Mouse (Mus musculus) liver, postnatal 0 days (tissue): ENCODE measurements around the gene Pafah1b3. TPM values are rescaled to one million over a fixed set of nuclear protein-coding genes. Genes with fewer than 3 reads are reported as not detected.

Experiments
- ATAC-seq: fragments of 200-750 bp; cut with Nextera tagmentation; 2 replicates; pipeline ENCODE4 v1.8.0; 2017; ENCODE audit warnings: mild to moderate bottlenecking, moderate library complexity
- DNase-seq: peaks from one replicate; pipeline ENCODE4 v3.0.0-alpha.2; 2016
- H3K27ac ChIP-seq: fragments of 300-500 bp; sonication (generic); 2 replicates; pipeline ENCODE4 v1.5.1; 2014; ENCODE audit warnings: antibody characterized with exemption, moderate library complexity, mild to moderate bottlenecking, low read depth
- H3K27me3 ChIP-seq: fragments of 300-500 bp; sonication (generic); 2 replicates; pipeline ENCODE4 v1.6.1; 2014; ENCODE audit warnings: low read length, control low read depth, mixed read lengths; ENCODE audit not compliant: insufficient read depth
- H3K36me3 ChIP-seq: fragments of 300-500 bp; sonication (generic); replicated peaks from 2 replicates; pipeline ENCODE4 v1.6.1; 2014; ENCODE audit warnings: mild to moderate bottlenecking, control low read depth, low read length, moderate library complexity, mixed read lengths; ENCODE audit not compliant: insufficient read depth
- H3K4me1 ChIP-seq: fragments of 300-500 bp; sonication (generic); 2 replicates; pipeline ENCODE4 v1.6.1; 2014; ENCODE audit warnings: antibody characterized with exemption, mild to moderate bottlenecking, control low read depth; ENCODE audit not compliant: insufficient read depth
- H3K4me2 ChIP-seq: fragments of 300-500 bp; sonication (generic); 2 replicates; pipeline ENCODE4 v1.6.1; 2014; ENCODE audit warnings: low read depth, mild to moderate bottlenecking, low read length, moderate library complexity, mixed read lengths
- H3K4me3 ChIP-seq: fragments of 300-500 bp; sonication (generic); 2 replicates; pipeline ENCODE4 v1.5.1; 2014; ENCODE audit warnings: low read depth, low read length
- H3K9ac ChIP-seq: fragments of 300-500 bp; sonication (generic); replicated peaks from 2 replicates; pipeline ENCODE4 v1.6.1; 2014; ENCODE audit warnings: mild to moderate bottlenecking, moderate library complexity
- H3K9me3 ChIP-seq: fragments of 300-500 bp; sonication (generic); 2 replicates; pipeline ENCODE4 v1.6.1; 2016; ENCODE audit warnings: mild to moderate bottlenecking, control low read depth, low read length, mixed read lengths
- CTCF ChIP-seq: sonication (generic); IDR thresholded peaks from 2 replicates; pipeline ENCODE4 v1.5.1; 2016; ENCODE audit warnings: antibody characterized with exemption, low read depth
- EP300 ChIP-seq: IDR thresholded peaks from 2 replicates; pipeline ENCODE4 v1.6.1; 2016; ENCODE audit warnings: antibody characterized with exemption, low read depth, mild to moderate bottlenecking
- WGBS: fragments of 180-500 bp; shearing (Covaris S2); extraction: QIAGEN DNeasy Blood & Tissue Kit; methylation state at CpG from one replicate; pipeline ENCODE4 v1.1.7; 2014; ENCODE audit not compliant: insufficient replicate concordance; 5-methylcytosine and 5-hydroxymethylcytosine counted together
- polyA plus RNA-seq: library from polyadenylated mRNA; unstranded; fragments of >200 nt; fragmentation: Nextera tagmentation; extraction: Ambion mirVana; gene quantifications from 2 replicates; pipeline ENCODE4 v1.2.1, GENCODE M21; 2015

The Pafah1b3 gene
- polyA plus RNA-seq, 1 experiment from 2014 or later, result 25.4 TPM

- Histone ChIP-seq H3K4me1 (peaks cover 6% of the 10 kb centered on the region), H3K9ac (no peak within 1 kb of the TSS; the same call in 1 of the 2 replicates), H3K27ac (no peak within 1 kb of the TSS), H3K4me3 (peak within 1 kb of the TSS; percentile 49), H3K4me2 (peak within 1 kb of the TSS; percentile 81), H3K9me3 (no peaks in the 10 kb centered on the region), H3K36me3 (no peaks in the 10 kb centered on the region), H3K27me3 (peaks cover 36% of the 10 kb centered on the region)
- ATAC-seq, result peak; percentile 57; the same call in 1 of the 2 replicates
- DNase-seq, result peak; percentile 68
- no peak for TF ChIP-seq EP300
- TF ChIP-seq CTCF, result no peak
- under 1% methylated on average over 37 of the region's 47 CpGs for WGBS
These were observed 8.3 kb upstream of the Pafah1b3 start, which contains the start of gene Tmem145 for GRCm38 (mm10) chr7:25305956-25306613. Gene Tmem145, plus strand, starts transcription at chr7:25306106.

DNA sequence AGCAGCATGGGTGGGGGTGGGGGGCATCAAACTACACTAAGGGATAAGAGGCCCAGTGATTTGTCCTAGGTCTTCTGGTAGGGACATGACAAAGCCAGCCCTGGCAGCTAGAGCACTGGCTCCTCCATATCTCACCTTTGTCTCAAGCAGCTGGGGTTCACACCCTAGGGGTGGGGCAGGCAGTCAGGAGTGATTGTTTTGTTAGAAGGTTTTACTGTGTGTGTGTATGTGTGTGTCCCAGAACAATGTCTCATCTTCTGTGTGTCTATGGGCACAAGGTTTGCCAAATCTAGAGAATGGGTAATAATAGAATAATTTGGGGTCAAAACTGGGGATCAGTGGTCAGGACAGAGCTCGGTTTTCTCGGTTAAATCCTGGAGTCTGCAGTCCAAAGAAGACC, 7.7 kb upstream of the Pafah1b3 start:
- 0% methylated on average over 2 of the region's 2 CpGs for WGBS
- no peak overlapping the region for H3K9ac ChIP-seq
- H3K27me3 ChIP-seq, result peaks cover 36% of the 10 kb centered on the region

GRCm38 (mm10) chr7:25303685-25304006, 5.9 kb upstream of the Pafah1b3 start:
- Histone ChIP-seq H3K27ac (no peak overlapping the region), H3K4me2 (no peak overlapping the region), H3K4me3 (no peak overlapping the region), H3K9me3 (no peaks in the 10 kb centered on the region), H3K9ac (no peak overlapping the region), H3K36me3 (no peaks in the 10 kb centered on the region), H3K27me3 (peaks cover 36% of the 10 kb centered on the region), H3K4me1 (peaks cover 6% of the 10 kb centered on the region)
- 82% methylated on average over 3 of the region's 3 CpGs for WGBS
- DNase-seq (no peak), ATAC-seq (no peak)
- TF ChIP-seq CTCF (no peak), EP300 (no peak)

More for the DNA sequence above, 7.7 kb upstream of the Pafah1b3 start:
- no peaks in the 10 kb centered on the region for H3K36me3 ChIP-seq
- DNase-seq, result no peak
- H3K4me2 ChIP-seq, result peak overlapping the region; percentile 81
- H3K9me3 ChIP-seq, result no peaks in the 10 kb centered on the region
- no peak overlapping the region for H3K27ac ChIP-seq
- peak overlapping the region; percentile 49; the same call in 1 of the 2 replicates for H3K4me3 ChIP-seq
- ATAC-seq, result no peak
- TF ChIP-seq EP300 (no peak), CTCF (no peak)
- H3K4me1 ChIP-seq, result peaks cover 6% of the 10 kb centered on the region

DNA sequence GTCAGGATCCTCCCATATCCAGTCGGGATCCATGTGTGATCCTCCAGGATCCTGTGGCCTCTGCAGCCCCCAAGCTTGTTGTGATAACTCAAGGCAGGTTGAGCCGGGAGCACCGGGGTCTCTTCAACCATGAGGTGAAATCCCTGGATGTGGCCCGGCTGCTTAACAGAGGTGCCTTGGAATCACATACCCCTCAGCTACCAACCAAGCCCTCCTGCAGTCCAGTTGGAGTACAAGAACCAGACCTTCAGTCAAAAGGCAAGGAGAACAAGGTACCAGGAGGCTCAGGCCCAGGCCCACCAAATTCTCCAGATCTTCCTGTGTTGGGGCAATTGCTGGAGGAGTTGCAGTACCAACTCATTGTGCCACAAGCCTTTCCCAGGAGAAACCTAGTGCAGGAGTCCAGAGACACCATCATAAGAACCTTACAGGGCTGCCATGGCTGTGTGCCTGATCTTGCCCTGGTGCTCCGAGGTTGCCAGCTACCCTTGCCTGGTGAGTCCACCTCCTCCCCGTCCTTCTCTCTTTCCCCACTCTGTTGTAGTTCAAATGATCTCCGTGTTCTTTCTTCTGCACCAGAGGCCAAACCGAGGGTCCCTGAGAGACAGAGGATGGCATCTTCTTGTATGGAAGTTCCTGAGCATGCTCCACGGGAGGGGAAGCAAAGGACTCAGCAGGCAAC, 5.4 kb upstream of the Pafah1b3 start:
- WGBS, result 48% methylated on average over 9 of the region's 9 CpGs
- Histone ChIP-seq H3K27ac (no peak overlapping the region), H3K9me3 (no peaks in the 10 kb centered on the region), H3K27me3 (peaks cover 35% of the 10 kb centered on the region), H3K4me1 (peaks cover 6% of the 10 kb centered on the region), H3K4me3 (no peak overlapping the region), H3K36me3 (no peaks in the 10 kb centered on the region), H3K4me2 (no peak overlapping the region), H3K9ac (no peak overlapping the region)
- ATAC-seq (no peak), DNase-seq (no peak)
- TF ChIP-seq EP300 (no peak), CTCF (no peak)

GRCm38 (mm10) chr7:25301063-25301462, 3.3 kb upstream of the Pafah1b3 start, which contains the start of gene Prr19:
Gene Prr19, plus strand, starts transcription at chr7:25301411.
- TF ChIP-seq EP300 (no peak), CTCF (no peak)
- 60% methylated on average over 19 of the region's 19 CpGs for WGBS
- ATAC-seq (no peak), DNase-seq (peak; percentile 49)
- Histone ChIP-seq H3K27ac (no peak within 1 kb of the TSS), H3K27me3 (peaks cover 16% of the 10 kb centered on the region), H3K4me3 (no peak within 1 kb of the TSS), H3K9ac (no peak within 1 kb of the TSS), H3K4me1 (peaks cover 16% of the 10 kb centered on the region), H3K36me3 (no peaks in the 10 kb centered on the region), H3K9me3 (no peaks in the 10 kb centered on the region), H3K4me2 (no peak within 1 kb of the TSS)

GRCm38 (mm10) chr7:25296945-25297453, 787 bp downstream of the Pafah1b3 start:
- peak overlapping the region; percentile 78 for H3K9ac ChIP-seq
- peaks cover 12% of the 10 kb centered on the region for H3K4me1 ChIP-seq
- peak overlapping the region; percentile 79 for H3K27ac ChIP-seq
- H3K36me3 ChIP-seq, result peaks cover 19% of the 10 kb centered on the region
- peak overlapping the region; percentile 67 for H3K4me3 ChIP-seq
- no peaks in the 10 kb centered on the region for H3K27me3 ChIP-seq
- peak overlapping the region; percentile 95 for H3K4me2 ChIP-seq
- ATAC-seq, result peak; percentile 15; the same call in 1 of the 2 replicates
- TF ChIP-seq EP300, result no peak
- no peak for TF ChIP-seq CTCF
- peak; percentile 47 for DNase-seq
- 3% methylated on average over 20 of the region's 21 CpGs for WGBS
- H3K9me3 ChIP-seq, result no peaks in the 10 kb centered on the region
